Mouse (Mus musculus) stomach, embryonic 14.5 days (tissue): Measurements from ENCODE around the gene Gm20605. TPM values are rescaled to one million over a fixed set of nuclear protein-coding genes. Genes with fewer than 3 reads are reported as not detected.

ENCODE experiments used
- ATAC-seq: fragments of 200-750 bp; cut with Nextera tagmentation; 2 replicates; pipeline ENCODE4 v1.8.0; 2017; ENCODE audit warnings: low read depth, moderate TSS enrichment; ENCODE audit not compliant: insufficient number of reproducible peaks, insufficient read depth, low FRiP score
- H3K27ac ChIP-seq: fragments of 300-500 bp; sonication (generic); 2 replicates; pipeline ENCODE4 v1.5.1; 2014; ENCODE audit warnings: mild to moderate bottlenecking, low read length, moderate library complexity, mixed read lengths
- H3K27me3 ChIP-seq: fragments of 300-500 bp; sonication (generic); 2 replicates; pipeline ENCODE4 v1.6.1; 2014; ENCODE audit warnings: low read length, control low read depth, mixed read lengths; ENCODE audit not compliant: control insufficient read depth, insufficient read depth
- H3K36me3 ChIP-seq: fragments of 300-500 bp; sonication (generic); 2 replicates; pipeline ENCODE4 v1.6.1; 2014; ENCODE audit warnings: mild to moderate bottlenecking, control low read depth, low read length, moderate library complexity, mixed read lengths; ENCODE audit not compliant: control insufficient read depth, insufficient read depth
- H3K4me1 ChIP-seq: fragments of 300-500 bp; sonication (generic); 2 replicates; pipeline ENCODE4 v1.6.1; 2014; ENCODE audit warnings: low read length, control low read depth, mixed read lengths; ENCODE audit not compliant: control insufficient read depth, insufficient read depth
- H3K4me2 ChIP-seq: fragments of 300-500 bp; sonication (generic); replicated peaks from 2 replicates; pipeline ENCODE4 v1.6.1; 2014; ENCODE audit warnings: low read depth, low read length, control low read depth
- H3K4me3 ChIP-seq: fragments of 300-500 bp; sonication (generic); 2 replicates; pipeline ENCODE4 v1.5.1; 2014; ENCODE audit warnings: low read depth, low read length, control low read depth
- H3K9ac ChIP-seq: fragments of 300-500 bp; sonication (generic); replicated peaks from 2 replicates; pipeline ENCODE4 v1.6.1; 2014; ENCODE audit warnings: low read depth, mild to moderate bottlenecking, control low read depth, low read length, moderate library complexity, mixed read lengths
- H3K9me3 ChIP-seq: fragments of 300-500 bp; sonication (generic); 2 replicates; pipeline ENCODE4 v1.6.1; 2016; ENCODE audit warnings: low read depth, low read length, control low read depth; ENCODE audit not compliant: control insufficient read depth
- WGBS: fragments of 180-500 bp; shearing (Covaris S2); extraction: QIAGEN DNeasy Blood & Tissue Kit; methylation state at CpG from one replicate; pipeline ENCODE4 v1.1.7; 2014; 5-methylcytosine and 5-hydroxymethylcytosine counted together
- polyA plus RNA-seq: library from polyadenylated mRNA; unstranded; fragments of >200 nt; fragmentation: Nextera tagmentation; extraction: Ambion mirVana; gene quantifications from 2 replicates; pipeline ENCODE4 v1.2.1, GENCODE M21; 2014

Gene Gm20605
- polyA plus RNA-seq, result 8.1 and 10.7 TPM in 2 replicates

- H3K9ac ChIP-seq, result peak within 1 kb of the TSS; percentile 82
- H3K4me3 ChIP-seq, result peak within 1 kb of the TSS; percentile 91
- H3K4me2 ChIP-seq, result peak within 1 kb of the TSS; percentile 61
- peak within 1 kb of the TSS; percentile 97 for H3K27ac ChIP-seq
- no peaks in the 10 kb centered on the region for H3K27me3 ChIP-seq
- peaks cover 27% of the 10 kb centered on the region for H3K4me1 ChIP-seq
- ATAC-seq, result peak; percentile 97
- H3K9me3 ChIP-seq, result no peaks in the 10 kb centered on the region
- H3K36me3 ChIP-seq, result peaks cover 10% of the 10 kb centered on the region
- under 1% methylated on average over 45 of the region's 46 CpGs for WGBS
Observed at GRCm38 (mm10) chr5:137628498-137629305, at the start of gene Gm20605, which contains the start of the genes Fbxo24 and Lrch4. Gm20605 (plus strand) TSS chr5:137629175. Fbxo24 (minus strand) TSS chr5:137629002. Lrch4 (plus strand) TSS chr5:137629121.

DNA sequence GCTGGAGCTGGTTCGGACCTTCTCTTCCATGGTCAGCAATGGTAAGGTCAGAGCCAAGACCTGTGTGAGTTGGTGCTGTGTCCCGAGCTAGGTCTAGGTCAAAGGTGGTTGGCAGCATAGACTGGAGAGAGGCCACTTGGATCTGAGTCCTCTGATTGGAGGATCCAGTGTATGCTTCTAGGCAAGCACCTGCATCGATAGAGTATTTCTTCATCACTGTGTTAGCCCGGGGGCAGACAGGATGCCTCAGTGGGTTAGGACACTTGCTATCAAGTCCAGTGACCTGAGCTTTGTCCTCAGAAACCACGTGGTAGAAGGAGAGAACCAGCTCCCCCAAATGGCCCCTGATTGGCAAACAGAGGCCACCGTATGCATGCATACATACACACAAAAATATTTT lies 48.7 kb upstream of the Gm20605 start:
- H3K9me3 ChIP-seq, result no peaks in the 10 kb centered on the region
- H3K9ac ChIP-seq, result no peak overlapping the region

DNA sequence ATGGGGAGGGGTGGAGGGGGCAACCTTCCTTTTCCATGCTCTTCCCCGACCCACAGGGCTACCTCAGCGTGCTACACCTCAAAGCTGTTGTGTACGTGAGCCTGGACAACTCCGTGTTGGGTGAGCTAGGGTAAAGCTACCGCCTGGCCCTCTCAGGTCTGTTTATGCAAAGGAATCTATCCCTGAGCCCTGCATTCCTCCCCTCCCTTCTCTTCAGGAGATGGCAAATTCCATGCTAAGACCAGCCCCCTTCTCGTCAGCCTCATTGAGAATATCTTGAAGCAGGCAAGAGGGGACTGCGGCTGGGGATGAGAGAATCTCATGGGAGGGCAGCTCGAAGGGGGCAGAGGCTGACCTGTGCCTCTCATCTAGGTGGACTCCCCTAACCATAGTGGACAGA lies 46.3 kb upstream of the Gm20605 start:
- Histone ChIP-seq H3K9ac (no peak overlapping the region), H3K27ac (no peak overlapping the region), H3K27me3 (0 out of 2 replicates have a peak, but pooled peaks cover 2% of the 10 kb centered on the region), H3K4me3 (no peak overlapping the region), H3K36me3 (no peaks in the 10 kb centered on the region), H3K4me1 (no peaks in the 10 kb centered on the region), H3K9me3 (peaks cover 2% of the 10 kb centered on the region; the same call in 1 of the 2 replicates), H3K4me2 (peak overlapping the region; percentile 30; the same call in 1 of the 2 replicates)
- no peak for ATAC-seq
- WGBS, result 26% methylated on average over 8 of the region's 8 CpGs

More for the DNA sequence above, 48.7 kb upstream of the Gm20605 start:
- H3K36me3 ChIP-seq, result no peaks in the 10 kb centered on the region
- ATAC-seq, result no peak
- no peaks in the 10 kb centered on the region for H3K4me1 ChIP-seq
- H3K4me2 ChIP-seq, result no peak overlapping the region
- 0 out of 2 replicates have a peak, but pooled peaks cover 2% of the 10 kb centered on the region for H3K27me3 ChIP-seq
- H3K4me3 ChIP-seq, result no peak overlapping the region
- 76% methylated on average over 6 of the region's 6 CpGs for WGBS
- no peak overlapping the region for H3K27ac ChIP-seq

GRCm38 (mm10) chr5:137583670-137584169 lies 45.3 kb upstream of the Gm20605 start:
- WGBS, result 14% methylated on average over 27 of the region's 27 CpGs
- peak overlapping the region; percentile 30 for H3K4me2 ChIP-seq
- no peak overlapping the region; the same call in 1 of the 2 replicates for H3K9ac ChIP-seq
- no peak overlapping the region for H3K27ac ChIP-seq
- H3K27me3 ChIP-seq, result 0 out of 2 replicates have a peak, but pooled peaks cover 2% of the 10 kb centered on the region
- H3K4me3 ChIP-seq, result peak overlapping the region; percentile 16
- H3K36me3 ChIP-seq, result no peaks in the 10 kb centered on the region
- H3K9me3 ChIP-seq, result peaks cover 2% of the 10 kb centered on the region; the same call in 1 of the 2 replicates
- no peaks in the 10 kb centered on the region for H3K4me1 ChIP-seq
- ATAC-seq, result peak; percentile 40; the same call in 1 of the 2 replicates

DNA sequence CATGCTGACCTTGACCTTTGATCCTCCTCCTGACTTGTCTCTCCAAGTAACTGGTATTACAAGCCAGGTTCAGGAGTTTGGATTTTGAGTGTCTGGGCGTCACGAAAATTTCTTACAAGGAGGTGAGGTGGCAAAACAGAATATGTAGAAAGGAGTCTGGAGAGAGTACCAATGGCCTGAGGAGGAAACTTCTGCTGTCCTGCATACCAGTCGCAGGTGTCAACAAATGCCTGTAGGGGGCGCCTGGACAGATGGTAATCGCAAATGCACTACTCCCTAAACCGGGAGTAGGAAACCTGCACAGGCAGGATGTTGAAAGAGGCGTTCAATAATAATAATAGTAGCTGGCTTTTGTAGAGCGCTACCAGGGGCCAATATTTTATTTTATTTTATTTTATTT lies 44.0 kb upstream of the Gm20605 start:
- ATAC-seq, result no peak
- Histone ChIP-seq H3K4me3 (no peak overlapping the region), H3K9ac (no peak overlapping the region), H3K36me3 (no peaks in the 10 kb centered on the region), H3K4me2 (no peak overlapping the region), H3K9me3 (peaks cover 2% of the 10 kb centered on the region; the same call in 1 of the 2 replicates), H3K4me1 (no peaks in the 10 kb centered on the region), H3K27ac (no peak overlapping the region), H3K27me3 (0 out of 2 replicates have a peak, but pooled peaks cover 2% of the 10 kb centered on the region)
- WGBS, result 36% methylated on average over 8 of the region's 8 CpGs

- no peaks in the 10 kb centered on the region for H3K27me3 ChIP-seq
- peaks cover 2% of the 10 kb centered on the region; the same call in 1 of the 2 replicates for H3K9me3 ChIP-seq
- no peaks in the 10 kb centered on the region for H3K36me3 ChIP-seq
- ATAC-seq, result no peak
- no peak overlapping the region for H3K4me2 ChIP-seq
- WGBS, result 78% methylated on average over 5 of the region's 5 CpGs
- no peak overlapping the region for H3K9ac ChIP-seq
- H3K4me3 ChIP-seq, result no peak overlapping the region
- no peak overlapping the region for H3K27ac ChIP-seq
- no peaks in the 10 kb centered on the region for H3K4me1 ChIP-seq
Observed at GRCm38 (mm10) chr5:137590507-137590906, 38.5 kb upstream of the Gm20605 start.

DNA sequence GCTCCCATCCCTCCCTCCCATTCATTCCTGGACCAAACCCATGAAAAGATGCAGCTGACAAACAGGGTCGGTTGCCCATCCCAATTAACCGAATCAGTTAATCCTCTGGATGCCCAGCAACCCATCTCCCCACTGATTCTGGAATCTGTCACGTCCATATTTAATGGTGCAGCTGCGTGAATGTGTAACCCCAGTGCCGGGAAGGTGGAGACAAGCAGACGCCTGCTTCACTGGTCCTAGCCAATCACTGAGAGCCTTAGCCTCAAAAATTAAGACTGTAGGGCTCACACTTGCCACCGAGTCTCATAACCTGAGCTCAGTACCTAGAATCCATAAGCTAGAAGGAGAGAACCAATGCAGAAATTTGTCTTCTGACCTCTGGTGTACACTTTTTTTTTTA lies 33.1 kb upstream of the Gm20605 start:
- WGBS, result 79% methylated on average over 7 of the region's 7 CpGs
- ATAC-seq, result no peak
- 0 out of 2 replicates have a peak, but pooled peaks cover 2% of the 10 kb centered on the region for H3K36me3 ChIP-seq
- H3K4me2 ChIP-seq, result no peak overlapping the region
- no peak overlapping the region for H3K9ac ChIP-seq
- no peak overlapping the region for H3K4me3 ChIP-seq
- H3K27ac ChIP-seq, result no peak overlapping the region
- H3K4me1 ChIP-seq, result peaks cover 10% of the 10 kb centered on the region; the same call in 1 of the 2 replicates
- no peaks in the 10 kb centered on the region for H3K27me3 ChIP-seq
- no peaks in the 10 kb centered on the region for H3K9me3 ChIP-seq

GRCm38 (mm10) chr5:137596601-137597261 lies 32.2 kb upstream of the Gm20605 start:
- Histone ChIP-seq H3K27ac (peak overlapping the region; percentile 22; the same call in 1 of the 2 replicates), H3K9ac (no peak overlapping the region), H3K4me2 (peak overlapping the region; percentile 29; the same call in 1 of the 2 replicates), H3K36me3 (0 out of 2 replicates have a peak, but pooled peaks cover 2% of the 10 kb centered on the region), H3K4me1 (peaks cover 10% of the 10 kb centered on the region; the same call in 1 of the 2 replicates), H3K9me3 (no peaks in the 10 kb centered on the region), H3K4me3 (no peak overlapping the region), H3K27me3 (no peaks in the 10 kb centered on the region)
- no peak for ATAC-seq
- WGBS, result 30% methylated on average over 27 of the region's 30 CpGs
